Mouse (Mus musculus) olfactory bulb, adult 2 months (tissue): ENCODE data around the gene Ccna1.

Experiments used
- CTCF ChIP-seq: fragments of 200-500 bp; IDR thresholded peaks from 2 replicates; pipeline ENCODE4 v1.5.1; 2012; ENCODE audit warnings: low read depth, mild to moderate bottlenecking, low read length, moderate library complexity; ENCODE audit not compliant: insufficient read depth
- POLR2A ChIP-seq: fragments of 200-500 bp; IDR thresholded peaks from 2 replicates; pipeline ENCODE4 v1.6.1; 2012; ENCODE audit warnings: mild to moderate bottlenecking, low read depth, low read length, moderate library complexity; ENCODE audit not compliant: insufficient read depth

DNA sequence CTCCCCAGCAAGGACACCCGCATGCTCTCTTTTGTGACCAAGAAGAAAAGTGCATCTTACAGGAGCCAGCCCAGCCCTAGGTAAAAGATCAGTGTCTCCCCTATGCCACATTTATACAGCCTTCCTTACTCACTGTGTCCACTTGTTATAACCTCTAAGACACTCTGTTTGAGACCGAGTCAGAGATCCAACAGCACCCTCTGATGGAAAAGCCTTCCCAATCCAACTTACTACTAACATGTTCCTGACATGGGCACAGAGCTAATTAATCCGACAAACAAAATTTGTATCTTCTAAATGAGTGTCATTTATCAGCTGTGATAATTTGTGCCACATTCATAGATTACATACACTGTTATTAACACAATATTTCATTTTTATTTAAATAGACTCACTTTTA is 29.8 kb downstream of the Ccna1 start:
- TF ChIP-seq CTCF (no peak), POLR2A (no peak)
